Mouse (Mus musculus): ENCODE data around the gene Naaladl1.
"Not testable (repeated sequence)": the region's sequence is repeated elsewhere in the genome, so short reads cannot be mapped to it uniquely, and the experiment has no call there.

The Naaladl1 gene

GRCm38 (mm10) chr19:6130414-6131128 is 25.0 kb downstream of the Naaladl1 start:
- DNase-seq (ENCODE audit: low spot score in 2 of 2): not testable (repeated sequence)

DNA sequence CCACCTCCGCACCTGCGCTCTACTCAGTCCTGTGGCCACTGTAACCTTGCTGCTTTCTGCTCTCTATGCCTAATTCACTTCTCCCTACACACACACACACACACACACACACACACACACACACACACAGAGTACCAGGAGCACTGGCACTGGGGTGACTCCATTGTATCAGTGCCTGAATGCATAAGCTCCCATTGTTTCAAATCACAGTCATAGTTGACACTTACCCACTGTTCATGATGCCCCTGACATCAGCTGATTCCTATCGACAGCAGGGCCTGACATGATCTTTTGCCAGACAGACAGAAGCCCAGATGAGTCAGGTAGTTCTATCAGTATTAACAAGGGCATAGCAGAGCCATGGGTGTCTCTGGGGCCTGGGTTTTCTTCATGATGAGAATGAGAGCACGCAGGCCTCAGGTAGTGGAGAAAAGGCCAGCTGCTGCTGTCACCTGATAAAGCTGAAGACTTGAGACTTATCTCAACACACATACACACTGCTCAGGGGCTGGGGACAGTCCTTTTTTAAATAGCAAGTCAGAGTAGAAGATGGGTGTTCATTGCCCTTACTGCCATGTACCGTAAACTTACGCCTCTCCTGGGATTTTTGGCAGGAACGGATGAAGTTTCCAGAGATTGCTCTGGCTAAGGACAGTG is 26.7 kb downstream of the Naaladl1 start:
- DNase-seq (ENCODE audit: low spot score in 2 of 2): no peak

GRCm38 (mm10) chr19:6133197-6133596 is 27.6 kb downstream of the Naaladl1 start:
- DNase-seq (ENCODE audit: low spot score in 2 of 2): not testable (repeated sequence)

DNA sequence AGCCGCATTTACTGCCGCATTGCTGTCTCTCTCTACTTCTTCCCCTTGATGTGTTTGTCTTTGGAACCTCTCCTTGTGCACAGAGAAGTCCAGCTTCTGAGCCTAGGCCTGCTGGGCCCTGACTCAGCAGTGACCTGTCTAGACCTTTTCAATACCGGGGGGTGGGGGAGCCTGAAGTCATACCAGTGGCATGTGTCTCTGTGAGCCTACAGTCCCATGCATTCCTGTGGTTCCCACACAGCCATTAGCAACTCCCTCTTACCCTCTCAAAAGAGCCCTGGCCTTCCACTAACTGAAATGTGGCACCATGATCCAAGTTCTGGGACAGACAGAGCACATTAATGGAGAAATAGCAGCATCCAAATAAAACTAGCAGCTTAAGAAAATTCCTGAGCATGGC is 30.8 kb downstream of the Naaladl1 start:
- DNase-seq (ENCODE audit: low spot score in 2 of 2): no peak

GRCm38 (mm10) chr19:6139701-6140100 is 34.1 kb downstream of the Naaladl1 start:
- DNase-seq (ENCODE audit: low spot score in 2 of 2): no peak

DNA sequence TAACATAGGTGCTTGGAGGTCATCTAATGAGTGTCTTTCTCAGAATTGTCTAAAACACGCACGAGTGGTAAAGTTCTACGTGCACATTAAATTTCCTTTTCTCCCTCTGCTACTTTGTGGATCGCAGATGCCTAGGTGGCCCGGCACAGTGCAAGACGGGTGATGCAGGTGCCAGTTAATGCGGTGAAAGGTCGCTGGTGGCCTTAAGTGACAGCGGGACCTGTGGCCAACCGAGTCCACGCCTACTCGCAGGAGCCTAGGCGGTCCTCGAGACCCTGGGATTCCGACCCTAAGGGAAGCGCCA is 34.7 kb downstream of the Naaladl1 start:
- no peak for DNase-seq (ENCODE audit: low spot score in 2 of 2)

DNA sequence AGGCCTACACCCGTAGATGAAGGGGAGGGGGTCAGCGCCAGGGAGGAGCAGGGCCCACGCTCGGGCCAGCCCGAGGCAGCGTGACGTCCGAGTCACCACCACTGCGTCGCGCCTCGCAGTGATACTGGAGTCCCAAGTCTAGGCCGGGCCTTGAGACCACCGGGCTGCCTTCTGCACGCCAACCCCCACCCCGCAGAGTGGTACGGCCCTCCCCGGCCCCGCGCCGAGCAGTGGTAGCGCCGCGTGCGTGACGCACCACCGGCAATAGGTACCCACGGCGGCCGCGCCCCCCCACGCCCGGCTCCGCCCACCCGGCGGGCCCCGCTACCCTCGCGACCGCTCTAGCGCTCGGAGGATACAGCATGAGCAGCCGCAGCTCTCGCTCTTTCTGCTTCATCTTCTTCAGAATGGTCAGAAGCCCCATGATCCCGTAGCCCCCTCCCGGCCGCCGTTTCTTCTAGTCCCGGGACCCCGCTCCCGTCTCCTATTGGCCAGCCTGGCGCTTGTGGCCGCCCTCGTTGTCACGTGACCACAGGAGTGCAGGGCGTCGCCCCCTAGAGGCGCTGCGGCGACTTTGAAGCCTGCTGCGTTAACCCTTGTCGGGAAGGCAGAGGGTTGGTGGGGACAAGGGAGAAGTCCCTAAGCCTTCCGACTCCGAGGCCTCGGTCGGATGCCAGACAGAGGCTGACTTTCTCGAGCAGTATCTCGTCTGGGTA is 35.3 kb downstream of the Naaladl1 start, which contains the start of gene Batf2:
Batf2 (plus strand) TSS at position 306 of the 716 bp plus-strand sequence.
- peak; percentile 88 to 91 for DNase-seq (ENCODE audit: low spot score in 2 of 2)

DNA sequence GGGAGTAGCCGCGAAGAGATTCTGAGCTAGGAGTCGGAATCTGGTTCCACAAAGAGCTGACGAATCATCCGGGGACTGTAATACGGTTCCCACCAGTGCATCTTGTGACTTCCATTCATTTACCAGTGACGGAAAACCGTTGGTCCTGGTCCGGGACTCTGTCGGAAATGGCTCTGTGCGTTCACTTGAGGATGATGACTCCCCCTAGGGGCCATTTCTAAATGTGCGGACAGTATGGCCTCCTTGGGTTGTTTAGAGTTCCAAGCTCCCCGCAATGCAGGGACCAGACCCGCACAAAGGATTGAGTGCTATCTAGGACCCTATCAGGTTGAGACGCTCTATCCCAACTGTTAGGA is 35.8 kb downstream of the Naaladl1 start, which contains the start of gene Arl2:
Arl2 (minus strand) TSS at position 155 of the 356 bp plus-strand sequence.
- DNase-seq (ENCODE audit: low spot score in 2 of 2): peak; percentile 76 to 79

GRCm38 (mm10) chr19:6144842-6145241 is 39.3 kb downstream of the Naaladl1 start:
- DNase-seq (ENCODE audit: low spot score in 2 of 2): no peak

- no peak for DNase-seq (ENCODE audit: low spot score in 2 of 2)
Measured at GRCm38 (mm10) chr19:6155174-6155573, 49.6 kb downstream of the Naaladl1 start.

- no peak for DNase-seq (ENCODE audit: low spot score in 2 of 2)
Measured at GRCm38 (mm10) chr19:6156372-6156771, 50.8 kb downstream of the Naaladl1 start.

DNA sequence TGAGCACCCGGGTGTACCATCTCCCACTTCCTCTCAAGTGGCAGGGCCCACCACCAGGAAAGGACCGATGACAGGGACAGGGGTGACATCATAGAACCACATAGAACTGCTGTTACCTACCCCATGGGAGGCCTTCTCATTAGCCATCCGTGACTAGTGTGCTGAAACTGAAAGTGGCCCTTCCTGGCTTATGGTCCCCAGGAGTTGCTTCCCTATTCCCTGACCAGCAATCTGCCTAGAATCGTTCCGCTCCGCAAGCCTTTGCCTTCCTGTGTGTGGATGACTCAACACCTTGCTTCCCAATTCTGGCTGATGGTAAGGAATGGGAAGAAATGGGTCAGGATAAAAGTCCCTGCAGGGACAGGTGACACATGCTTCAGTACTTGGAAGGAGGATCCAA is 51.6 kb downstream of the Naaladl1 start:
- no peak for DNase-seq (ENCODE audit: low spot score in 2 of 2)

GRCm38 (mm10) chr19:6163872-6164547 is 58.4 kb downstream of the Naaladl1 start:
- DNase-seq (ENCODE audit: low spot score in 2 of 2): no peak

Measured in right cerebral cortex, postnatal 36 days (tissue).